Mouse (Mus musculus) ES-E14 (cell line): ENCODE data around the gene Fam135a. TPM values are rescaled to one million over a fixed set of nuclear protein-coding genes. Genes with fewer than 3 reads are reported as not detected.

Experiments
- DNase-seq: peaks from one replicate; pipeline ENCODE4 v3.0.0-alpha.2; 2013; ENCODE audit warnings: low read depth, low spot score
- H3K27ac ChIP-seq: 2 replicates; pipeline ENCODE4 v1.5.1; 2012; ENCODE audit warnings: low read depth, mild to moderate bottlenecking, low read length, moderate library complexity, mixed read lengths; ENCODE audit not compliant: poor library complexity, insufficient read depth, severe bottlenecking
- H3K36me3 ChIP-seq: 2 replicates; pipeline ENCODE4 v1.6.1; 2012; ENCODE audit warnings: mild to moderate bottlenecking, low read length, moderate library complexity, mixed read lengths; ENCODE audit not compliant: control insufficient read depth, poor library complexity, insufficient read depth, severe bottlenecking
- H3K4me1 ChIP-seq, 2 experiments: fragments of 150-350 bp in 1 of 2; sonication (generic) in 1 of 2; 2 replicates each; pipeline ENCODE4 v1.6.1; 2012; ENCODE audit warnings: low read length in 2 of 2, mild to moderate bottlenecking in 1 of 2, mixed read lengths in 1 of 2; ENCODE audit not compliant: control insufficient read depth in 2 of 2, insufficient read depth in 2 of 2, poor library complexity in 1 of 2
- H3K4me3 ChIP-seq, 2 experiments: fragments of 150-350 bp in 1 of 2; sonication (generic) in 1 of 2; 2 replicates each; pipeline ENCODE4 v1.5.1; 2012; ENCODE audit warnings: low read length in 2 of 2, low read depth in 1 of 2, mild to moderate bottlenecking in 1 of 2, mixed read lengths in 1 of 2; ENCODE audit not compliant: insufficient read depth in 1 of 2, poor library complexity in 1 of 2, severe bottlenecking in 1 of 2
- H3K9ac ChIP-seq: 2 replicates; pipeline ENCODE4 v1.6.1; 2012; ENCODE audit warnings: low read depth, mild to moderate bottlenecking, low read length, mixed read lengths; ENCODE audit not compliant: poor library complexity, insufficient read depth, severe bottlenecking
- H3K9me3 ChIP-seq: fragments of 150-350 bp; sonication (generic); 2 replicates; pipeline ENCODE4 v1.6.1; 2012; ENCODE audit warnings: low read depth, mild to moderate bottlenecking, low read length; ENCODE audit not compliant: control insufficient read depth, insufficient read depth
- CHD2 ChIP-seq: IDR thresholded peaks from 2 replicates; pipeline ENCODE4 v1.6.1; 2014; ENCODE audit warnings: mild to moderate bottlenecking, low read depth, low read length, inconsistent platforms
- HCFC1 ChIP-seq: IDR thresholded peaks from 2 replicates; pipeline ENCODE4 v1.6.1; 2012; ENCODE audit warnings: low read length, inconsistent platforms, borderline replicate concordance; ENCODE audit not compliant: insufficient read depth
- MAFK ChIP-seq: IDR thresholded peaks from 2 replicates; pipeline ENCODE4 v1.6.1; 2014; ENCODE audit warnings: mild to moderate bottlenecking, low read depth, low read length, inconsistent platforms; ENCODE audit not compliant: insufficient read depth
- ZC3H11A ChIP-seq: IDR thresholded peaks from 2 replicates; pipeline ENCODE4 v1.6.1; 2012; ENCODE audit warnings: low read depth, mild to moderate bottlenecking, inconsistent platforms, low read length, borderline replicate concordance
- ZNF384 ChIP-seq: IDR thresholded peaks from 2 replicates; pipeline ENCODE4 v1.6.1; 2012; ENCODE audit warnings: low read depth, low read length, inconsistent platforms
- in situ Hi-C, 2 experiments: fragments of 600-800 bp; cut with MboI; formaldehyde crosslinking; loops; one replicate each; pipeline ENCODE4 v1.15.1; 2025; ENCODE audit warnings: low sequenced_read_pairs in 2 of 2, inconsistent platforms in 1 of 2; ENCODE audit not compliant: unreplicated experiment in 2 of 2
- total RNA-seq: library from RNA; depleted of rRNA; stranded (reverse); fragments of 300-350 nt; gene quantifications from 2 replicates; pipeline ENCODE4 v1.2.3, GENCODE M21; 2012

Fam135a gene
- total RNA-seq, 1 experiment = 13.7 TPM

GRCm38 (mm10) chr1:24086176-24086575 is 14.0 kb downstream of the Fam135a start:
- Histone ChIP-seq H3K9ac (no peak overlapping the region), H3K27ac (no peak overlapping the region), H3K36me3 (no peaks in the 10 kb centered on the region), H3K4me1 (no peaks in the 10 kb centered on the region), H3K9me3 (no peaks in the 10 kb centered on the region), H3K4me3 (no peak overlapping the region)
- TF ChIP-seq ZC3H11A = no peak
- no peak for TF ChIP-seq ZNF384
- TF ChIP-seq HCFC1 = no peak
- no peak for TF ChIP-seq MAFK
- TF ChIP-seq CHD2 = no peak
- no peak for DNase-seq
- in situ Hi-C loops = no loop called here

DNA sequence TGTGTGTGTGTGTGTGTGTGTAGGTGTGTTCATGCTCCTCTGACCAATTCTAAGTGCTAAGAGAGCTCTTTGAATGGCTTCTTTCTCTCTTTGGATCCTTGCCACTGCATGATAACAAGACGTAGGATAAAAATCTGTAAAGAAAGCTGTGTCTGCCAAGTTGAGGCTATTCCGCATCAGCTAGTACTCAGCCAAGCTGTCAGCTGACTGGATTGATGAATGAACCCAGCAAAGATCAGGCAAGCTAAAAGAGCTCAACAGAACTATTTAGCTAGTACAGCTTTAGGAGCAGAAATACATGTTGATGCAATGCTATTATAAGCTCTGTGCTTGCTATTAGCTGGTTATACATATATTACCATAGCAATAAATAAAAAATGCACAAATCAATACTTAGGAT is 25.7 kb downstream of the Fam135a start:
- TF ChIP-seq CHD2 = no peak
- no peak for TF ChIP-seq HCFC1
- no peak for TF ChIP-seq MAFK
- TF ChIP-seq ZC3H11A = no peak
- TF ChIP-seq ZNF384 = no peak
- H3K4me3 ChIP-seq = no peak overlapping the region
- DNase-seq = no peak
- no peak overlapping the region for H3K27ac ChIP-seq
- no peaks in the 10 kb centered on the region for H3K9me3 ChIP-seq
- in situ Hi-C loops = no loop called here
- no peaks in the 10 kb centered on the region for H3K36me3 ChIP-seq
- no peak overlapping the region for H3K9ac ChIP-seq
- no peaks in the 10 kb centered on the region for H3K4me1 ChIP-seq

GRCm38 (mm10) chr1:24073386-24074248 is 26.5 kb downstream of the Fam135a start:
- no peak overlapping the region for H3K4me3 ChIP-seq
- no peak overlapping the region for H3K27ac ChIP-seq
- no peaks in the 10 kb centered on the region for H3K4me1 ChIP-seq
- in situ Hi-C loops = no loop called here
- no peaks in the 10 kb centered on the region for H3K36me3 ChIP-seq
- no peak for DNase-seq
- no peak overlapping the region for H3K9ac ChIP-seq
- no peaks in the 10 kb centered on the region for H3K9me3 ChIP-seq
- TF ChIP-seq CHD2 (no peak), ZNF384 (no peak), ZC3H11A (no peak), MAFK (no peak)

DNA sequence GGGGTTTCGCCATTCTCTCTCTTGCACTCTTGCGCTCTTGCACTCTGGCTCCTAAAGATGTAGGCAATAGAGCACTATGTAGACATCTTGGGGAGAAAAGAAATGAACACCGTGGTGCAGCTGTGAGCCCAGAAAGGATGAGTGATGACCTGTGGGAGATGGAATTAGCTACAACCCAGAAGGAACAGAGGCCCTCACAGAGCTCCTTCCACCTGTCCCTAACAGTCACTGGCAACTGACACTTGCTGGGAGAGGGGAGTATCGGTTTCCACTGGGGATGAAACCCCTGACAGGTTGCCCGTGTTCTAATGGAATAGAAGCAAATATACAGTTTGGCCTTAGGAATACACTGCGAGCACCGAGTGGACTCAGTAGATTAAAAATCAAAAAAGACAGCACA is 31.3 kb downstream of the Fam135a start:
- DNase-seq = no peak
- TF ChIP-seq ZC3H11A (no peak), HCFC1 (no peak), MAFK (no peak), CHD2 (no peak), ZNF384 (no peak)
- in situ Hi-C loops = no loop called here
- H3K4me1 ChIP-seq = no peaks in the 10 kb centered on the region
- no peak overlapping the region for H3K27ac ChIP-seq
- no peaks in the 10 kb centered on the region for H3K36me3 ChIP-seq
- no peak overlapping the region for H3K4me3 ChIP-seq
- H3K9ac ChIP-seq = no peak overlapping the region
- no peaks in the 10 kb centered on the region; the same call in 1 of the 2 replicates for H3K9me3 ChIP-seq

DNA sequence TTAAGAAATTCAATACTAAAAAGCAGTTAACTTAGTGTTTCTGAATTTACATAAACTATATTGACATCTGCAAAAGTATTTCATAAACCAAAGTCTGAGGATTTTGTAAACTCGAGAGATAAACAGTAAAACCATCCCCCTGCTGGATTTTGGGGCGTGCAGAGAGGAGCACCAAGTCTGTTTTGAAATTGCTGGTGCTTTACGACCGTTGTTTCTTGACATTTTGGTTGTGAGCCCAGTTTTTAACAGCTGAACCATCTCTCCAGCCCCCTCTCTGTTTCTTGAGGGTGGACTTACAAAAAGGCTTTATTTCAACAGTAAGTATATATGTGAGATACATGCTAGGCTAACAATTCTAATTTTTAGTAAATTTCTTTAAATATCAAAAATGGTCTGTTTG is 33.4 kb downstream of the Fam135a start:
- no peak for DNase-seq
- Histone ChIP-seq H3K36me3 (no peaks in the 10 kb centered on the region), H3K4me3 (no peak overlapping the region), H3K4me1 (no peaks in the 10 kb centered on the region), H3K27ac (no peak overlapping the region), H3K9me3 (no peaks in the 10 kb centered on the region; the same call in 1 of the 2 replicates), H3K9ac (no peak overlapping the region)
- TF ChIP-seq ZC3H11A (no peak), HCFC1 (no peak)
- in situ Hi-C loops = no loop called here
